Mouse (Mus musculus): ENCODE data around the gene Aldh4a1.

GRCm38 (mm10) chr4:139605216-139605615 lies 17.4 kb upstream of the Aldh4a1 start:
- TF ChIP-seq EP300 (IDR thresholded peaks at IDR 0.05; ENCODE audit: low read depth) (no peak), CTCF (IDR thresholded peaks at IDR 0.05; ENCODE audit: low read depth) (no peak)

Data from heart, postnatal 0 days (tissue).